Mouse (Mus musculus) bone marrow macrophage, adult 2 months (primary cell): ENCODE results near the gene Lrrc36.
A peak's percentile ranks its signal among the peaks of the same experiment; 100 is the strongest.

Experiments used
- CTCF ChIP-seq: IDR thresholded peaks from 2 replicates; pipeline ENCODE4 v1.5.1; 2012; ENCODE audit warnings: low read depth, mild to moderate bottlenecking, low read length, moderate library complexity
- POLR2A ChIP-seq: IDR thresholded peaks from 2 replicates; pipeline ENCODE4 v1.6.1; 2012; ENCODE audit warnings: mild to moderate bottlenecking, low read depth, low read length, borderline replicate concordance

DNA sequence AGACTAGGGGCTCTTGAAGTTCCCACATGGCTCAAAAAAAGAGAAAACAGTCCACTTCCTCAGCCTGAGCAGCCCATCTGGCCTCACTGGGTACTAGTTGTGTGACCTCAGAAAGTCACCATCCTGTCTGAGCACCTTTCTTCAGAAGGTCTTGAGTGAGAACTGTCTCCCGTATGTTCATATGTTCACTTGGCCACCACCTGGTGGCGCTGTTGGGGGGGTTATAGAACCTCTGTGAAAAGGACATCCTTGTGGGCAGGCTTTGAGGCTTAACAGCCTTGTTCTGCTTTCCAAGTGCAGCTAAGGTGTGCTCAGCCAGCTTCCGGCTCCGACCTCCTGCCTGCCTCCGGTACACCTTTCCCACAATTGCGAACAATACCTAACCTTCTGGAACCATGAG, 68.1 kb downstream of the Lrrc36 start:
- TF ChIP-seq CTCF (peak; percentile 85), POLR2A (no peak)
